ENCODE assay signal across 11 mouse cellular contexts in the genomic region with DNA sequence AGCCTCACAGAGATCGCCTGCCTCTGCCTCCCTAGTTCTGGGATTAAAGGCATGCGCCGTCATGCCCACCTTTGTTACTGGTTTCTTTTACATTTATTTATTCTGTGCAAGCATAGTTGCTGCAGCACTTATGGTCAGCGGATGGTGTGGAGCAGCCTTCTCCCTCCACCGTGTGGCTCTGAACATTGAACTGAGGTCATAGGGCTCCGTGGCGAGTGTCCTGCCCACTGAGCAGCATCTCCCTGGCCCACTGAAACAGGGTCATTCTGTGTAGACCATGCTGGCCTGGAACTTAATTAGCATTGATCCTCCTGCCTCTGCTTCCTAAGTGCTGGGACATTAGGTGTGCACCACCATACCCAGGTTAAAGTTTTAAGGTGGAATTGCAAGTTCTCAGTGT. TPM values are rescaled to one million over a fixed set of nuclear protein-coding genes. Genes with fewer than 3 reads are reported as not detected.
DNase-seq lines count a peak whose midpoint lies in the region; ATAC-seq and TF ChIP-seq lines count a peak whose summit lies in the region.
"Had no signal": no experiment of that assay in that cellular context is flagged by ENCODE, and none has a peak within 500 bp of the region (broad histone marks: within the 10 kb centered on the region; RNA-seq: fewer than 3 reads in every experiment).

No protein-coding gene starts in this region.

- ATAC-seq in hindbrain, embryonic 14.5 days (ENCODE audit: low FRiP score) = no peak
- ATAC-seq in midbrain, embryonic 11.5 days (ENCODE audit: low FRiP score) = no peak
- no peak for ATAC-seq in limb, embryonic 13.5 days (ENCODE audit: low FRiP score, low read depth)
- ATAC-seq: midbrain, embryonic 15.5 days had no signal

- H3K4me2 ChIP-seq in hindbrain, embryonic 14.5 days (replicated peaks) = no peak overlapping the region
- no peak overlapping the region; the same call in 1 of the 2 replicates for H3K4me2 ChIP-seq in midbrain, embryonic 11.5 days
- 0 out of 2 replicates have a peak overlapping the region, but pooled peaks have one; percentile 88 for H3K4me2 ChIP-seq in limb, embryonic 13.5 days (replicated peaks)

- no peaks in the 10 kb centered on the region for H3K27me3 ChIP-seq in hindbrain, embryonic 10.5 days (ENCODE audit: insufficient read depth, poor library complexity, severe bottlenecking)
- H3K27me3 ChIP-seq in hindbrain, embryonic 14.5 days (ENCODE audit: control insufficient read depth, insufficient read depth, low read length) = no peaks in the 10 kb centered on the region
- no peaks in the 10 kb centered on the region for H3K27me3 ChIP-seq in midbrain, embryonic 10.5 days (ENCODE audit: low read depth, poor library complexity, severe bottlenecking)
- no peaks in the 10 kb centered on the region for H3K27me3 ChIP-seq in midbrain, embryonic 11.5 days (ENCODE audit: control insufficient read depth, insufficient read depth, low read length)
- H3K27me3 ChIP-seq in limb, embryonic 13.5 days = no peaks in the 10 kb centered on the region
- no peaks in the 10 kb centered on the region for H3K27me3 ChIP-seq in small intestine, adult 2 months (ENCODE audit: control insufficient read depth, insufficient read depth, low read length)
- H3K27me3 ChIP-seq: midbrain, embryonic 15.5 days had no signal

- H3K36me3 ChIP-seq in hindbrain, embryonic 10.5 days = peaks cover 65% of the 10 kb centered on the region
- H3K36me3 ChIP-seq in hindbrain, embryonic 14.5 days (replicated peaks; ENCODE audit: control insufficient read depth, insufficient read depth) = peaks cover 49% of the 10 kb centered on the region
- peaks cover 67% of the 10 kb centered on the region for H3K36me3 ChIP-seq in midbrain, embryonic 10.5 days
- H3K36me3 ChIP-seq in midbrain, embryonic 11.5 days (ENCODE audit: control insufficient read depth, insufficient read depth, low read length) = peaks cover 15% of the 10 kb centered on the region
- H3K36me3 ChIP-seq in limb, embryonic 13.5 days = peaks cover 64% of the 10 kb centered on the region
- H3K36me3 ChIP-seq in small intestine, adult 2 months (ENCODE audit: control insufficient read depth, insufficient read depth, low read length) = peaks cover 46% of the 10 kb centered on the region

- no peak for TF ChIP-seq CTCF in small intestine, adult 2 months (IDR thresholded peaks at IDR 0.05; ENCODE audit: extremely low read depth, insufficient read length, insufficient replicate concordance, low read depth, low read length)

- peaks cover 49% of the 10 kb centered on the region for H3K4me1 ChIP-seq in hindbrain, embryonic 10.5 days (replicated peaks)
- H3K4me1 ChIP-seq in hindbrain, embryonic 14.5 days (replicated peaks; ENCODE audit: control insufficient read depth, insufficient read depth, low read length) = peaks cover 34% of the 10 kb centered on the region
- peaks cover 40% of the 10 kb centered on the region for H3K4me1 ChIP-seq in midbrain, embryonic 10.5 days
- H3K4me1 ChIP-seq in midbrain, embryonic 11.5 days (ENCODE audit: control insufficient read depth, insufficient read depth, low read length) = peaks cover 23% of the 10 kb centered on the region
- H3K4me1 ChIP-seq in limb, embryonic 13.5 days = peaks cover 34% of the 10 kb centered on the region
- peaks cover 30% of the 10 kb centered on the region for H3K4me1 ChIP-seq in small intestine, adult 2 months (ENCODE audit: control insufficient read depth, insufficient read depth, insufficient read length, low read length)

- no peak overlapping the region for H3K9ac ChIP-seq in hindbrain, embryonic 14.5 days
- H3K9ac ChIP-seq in midbrain, embryonic 11.5 days (ENCODE audit: low read length) = no peak overlapping the region
- no peak overlapping the region; the same call in 1 of the 2 replicates for H3K9ac ChIP-seq in limb, embryonic 13.5 days
- H3K9ac ChIP-seq: midbrain, embryonic 15.5 days had no signal

- DNase-seq in hindbrain, embryonic 10.5 days (ENCODE audit: low spot score) = no peak
- no peak for DNase-seq in hindbrain, embryonic 14.5 days (ENCODE audit: low spot score)
- DNase-seq in midbrain, embryonic 10.5 days (ENCODE audit: low spot score) = no peak
- no peak for DNase-seq in midbrain, embryonic 11.5 days (ENCODE audit: low spot score, missing footprints)
- DNase-seq in lung, adult 18-20 months = no peak
- DNase-seq: adrenal gland, postnatal 10 days; lung, postnatal 10 days; spleen, adult 18-20 months had no signal

- H3K27ac ChIP-seq in hindbrain, embryonic 10.5 days = peak overlapping the region; percentile 23; the same call in 1 of the 2 replicates
- H3K27ac ChIP-seq in hindbrain, embryonic 14.5 days = no peak overlapping the region
- no peak overlapping the region for H3K27ac ChIP-seq in midbrain, embryonic 10.5 days (replicated peaks)
- H3K27ac ChIP-seq in midbrain, embryonic 11.5 days (ENCODE audit: low read depth, low read length) = no peak overlapping the region
- no peak overlapping the region for H3K27ac ChIP-seq in limb, embryonic 13.5 days
- H3K27ac ChIP-seq in small intestine, adult 2 months (ENCODE audit: insufficient read depth, low read depth, low read length) = peak overlapping the region; percentile 3; the same call in 1 of the 2 replicates
- H3K27ac ChIP-seq: midbrain, embryonic 15.5 days had no signal

- 88% methylated on average over 7 of the region's 7 CpGs for WGBS in hindbrain, embryonic 10.5 days
- 92% methylated on average over 7 of the region's 7 CpGs for WGBS in hindbrain, embryonic 14.5 days
- WGBS in midbrain, embryonic 10.5 days = 91% methylated on average over 7 of the region's 7 CpGs
- WGBS in midbrain, embryonic 11.5 days = 91% methylated on average over 7 of the region's 7 CpGs
- WGBS in limb, embryonic 13.5 days = 91% methylated on average over 7 of the region's 7 CpGs
- WGBS in small intestine, adult 2 months = 83% methylated on average over 7 of the region's 7 CpGs

- H3K4me3 ChIP-seq in hindbrain, embryonic 10.5 days = peak overlapping the region; percentile 6; the same call in 1 of the 2 replicates
- no peak overlapping the region for H3K4me3 ChIP-seq in hindbrain, embryonic 14.5 days (replicated peaks; ENCODE audit: low read length)
- 0 out of 2 replicates have a peak overlapping the region, but pooled peaks have one; percentile 5 for H3K4me3 ChIP-seq in midbrain, embryonic 10.5 days
- no peak overlapping the region for H3K4me3 ChIP-seq in midbrain, embryonic 11.5 days (ENCODE audit: low read depth, low read length)
- H3K4me3 ChIP-seq in limb, embryonic 13.5 days = no peak overlapping the region
- H3K4me3 ChIP-seq in small intestine, adult 2 months (ENCODE audit: low read depth, low read length) = no peak overlapping the region
- H3K4me3 ChIP-seq: midbrain, embryonic 15.5 days had no signal

- no peaks in the 10 kb centered on the region for H3K9me3 ChIP-seq in hindbrain, embryonic 10.5 days
- H3K9me3 ChIP-seq in hindbrain, embryonic 14.5 days (ENCODE audit: control insufficient read depth, low read length) = no peaks in the 10 kb centered on the region
- no peaks in the 10 kb centered on the region for H3K9me3 ChIP-seq in midbrain, embryonic 10.5 days (replicated peaks)
- H3K9me3 ChIP-seq in midbrain, embryonic 11.5 days (ENCODE audit: control insufficient read depth, low read length) = no peaks in the 10 kb centered on the region
- no peaks in the 10 kb centered on the region for H3K9me3 ChIP-seq in limb, embryonic 13.5 days
- H3K9me3 ChIP-seq: midbrain, embryonic 15.5 days had no signal

- TF ChIP-seq POLR2A in small intestine, adult 2 months (IDR thresholded peaks at IDR 0.05; ENCODE audit: low read depth, low read length) = no peak

RNA-seq across cellular contexts. Expression of gene Ehd1, which starts 4.0 kb away (rescaled TPM):
- polyA plus RNA-seq in hindbrain, embryonic 10.5 days (2016; fragmentation: Nextera tagmentation; extraction: Ambion mirVana) = 87.8 and 103 TPM in 2 replicates
- polyA plus RNA-seq in hindbrain, embryonic 14.5 days (2014; fragmentation: Nextera tagmentation; extraction: Ambion mirVana) = 80.0 and 84.9 TPM in 2 replicates
- polyA plus RNA-seq in midbrain, embryonic 10.5 days (2016; fragmentation: Nextera tagmentation; extraction: Ambion mirVana) = 81.6 and 93.5 TPM in 2 replicates
- 64.1 and 68.2 TPM in 2 replicates for polyA plus RNA-seq in midbrain, embryonic 11.5 days (2014; fragmentation: Nextera tagmentation; extraction: Ambion mirVana)
- 73.1 and 82.9 TPM in 2 replicates for polyA plus RNA-seq in limb, embryonic 13.5 days (2015; fragmentation: Nextera tagmentation; extraction: Ambion mirVana)
- 315 and 714 TPM in 2 replicates for polyA plus RNA-seq in small intestine, adult 2 months (2012; rRNA removed)

RNA-seq across cellular contexts. Expression of gene Cdc42bpg, which starts 25.7 kb away (rescaled TPM):
- 0.29 and 0.37 TPM in 2 replicates for polyA plus RNA-seq in hindbrain, embryonic 10.5 days (2016; fragmentation: Nextera tagmentation; extraction: Ambion mirVana)
- polyA plus RNA-seq in hindbrain, embryonic 14.5 days (2014; fragmentation: Nextera tagmentation; extraction: Ambion mirVana) = 0.56 and 0.63 TPM in 2 replicates
- 0.11 and 0.15 TPM in 2 replicates for polyA plus RNA-seq in midbrain, embryonic 10.5 days (2016; fragmentation: Nextera tagmentation; extraction: Ambion mirVana)
- 0.23 and 0.42 TPM in 2 replicates for polyA plus RNA-seq in midbrain, embryonic 11.5 days (2014; fragmentation: Nextera tagmentation; extraction: Ambion mirVana)
- 0.52 and 0.70 TPM in 2 replicates for polyA plus RNA-seq in limb, embryonic 13.5 days (2015; fragmentation: Nextera tagmentation; extraction: Ambion mirVana)
- polyA plus RNA-seq in small intestine, adult 2 months (2012; rRNA removed) = 26.0 and 53.2 TPM in 2 replicates

RNA-seq across cellular contexts. Expression of gene Atg2a, which starts 39.1 kb away (rescaled TPM):
- polyA plus RNA-seq in hindbrain, embryonic 10.5 days (2016; fragmentation: Nextera tagmentation; extraction: Ambion mirVana) = 10.3 and 14.9 TPM in 2 replicates
- 14.5 and 14.8 TPM in 2 replicates for polyA plus RNA-seq in hindbrain, embryonic 14.5 days (2014; fragmentation: Nextera tagmentation; extraction: Ambion mirVana)
- polyA plus RNA-seq in midbrain, embryonic 10.5 days (2016; fragmentation: Nextera tagmentation; extraction: Ambion mirVana) = 10.1 and 13.4 TPM in 2 replicates
- polyA plus RNA-seq in midbrain, embryonic 11.5 days (2014; fragmentation: Nextera tagmentation; extraction: Ambion mirVana) = 7.1 and 8.1 TPM in 2 replicates
- polyA plus RNA-seq in limb, embryonic 13.5 days (2015; fragmentation: Nextera tagmentation; extraction: Ambion mirVana) = 8.6 and 10.7 TPM in 2 replicates
- polyA plus RNA-seq in small intestine, adult 2 months (2012; rRNA removed) = 37.0 and 68.8 TPM in 2 replicates

RNA-seq across cellular contexts. Expression of gene Ppp2r5b, which starts 44.9 kb away (rescaled TPM):
- polyA plus RNA-seq in hindbrain, embryonic 10.5 days (2016; fragmentation: Nextera tagmentation; extraction: Ambion mirVana) = 37.8 and 53.8 TPM in 2 replicates
- 140 and 158 TPM in 2 replicates for polyA plus RNA-seq in hindbrain, embryonic 14.5 days (2014; fragmentation: Nextera tagmentation; extraction: Ambion mirVana)
- polyA plus RNA-seq in midbrain, embryonic 10.5 days (2016; fragmentation: Nextera tagmentation; extraction: Ambion mirVana) = 31.7 and 42.8 TPM in 2 replicates
- polyA plus RNA-seq in midbrain, embryonic 11.5 days (2014; fragmentation: Nextera tagmentation; extraction: Ambion mirVana) = 39.1 and 41.0 TPM in 2 replicates
- 23.9 and 29.0 TPM in 2 replicates for polyA plus RNA-seq in limb, embryonic 13.5 days (2015; fragmentation: Nextera tagmentation; extraction: Ambion mirVana)
- polyA plus RNA-seq in small intestine, adult 2 months (2012; rRNA removed) = 64.2 and 112 TPM in 2 replicates

RNA-seq across cellular contexts. Expression of gene Men1, which starts 54.2 kb away (rescaled TPM):
- 125 and 129 TPM in 2 replicates for polyA plus RNA-seq in hindbrain, embryonic 10.5 days (2016; fragmentation: Nextera tagmentation; extraction: Ambion mirVana)
- polyA plus RNA-seq in hindbrain, embryonic 14.5 days (2014; fragmentation: Nextera tagmentation; extraction: Ambion mirVana) = 46.7 and 51.5 TPM in 2 replicates
- polyA plus RNA-seq in midbrain, embryonic 10.5 days (2016; fragmentation: Nextera tagmentation; extraction: Ambion mirVana) = 124 and 128 TPM in 2 replicates
- polyA plus RNA-seq in midbrain, embryonic 11.5 days (2014; fragmentation: Nextera tagmentation; extraction: Ambion mirVana) = 51.2 and 54.7 TPM in 2 replicates
- 88.7 and 97.6 TPM in 2 replicates for polyA plus RNA-seq in limb, embryonic 13.5 days (2015; fragmentation: Nextera tagmentation; extraction: Ambion mirVana)
- 23.6 and 38.5 TPM in 2 replicates for polyA plus RNA-seq in small intestine, adult 2 months (2012; rRNA removed)

Comparison
In these comparisons a context has a peak if more than half of its experiments do, and no peak if none do; other contexts are left out.
1. H3K27ac ChIP-seq: peak in hindbrain, embryonic 10.5 days (single experiment) and small intestine, adult 2 months (single experiment); none in hindbrain, embryonic 14.5 days (single experiment), midbrain, embryonic 10.5 days (single experiment), midbrain, embryonic 11.5 days (single experiment) and limb, embryonic 13.5 days (single experiment).
2. H3K4me3 ChIP-seq: peak in hindbrain, embryonic 10.5 days (single experiment) and midbrain, embryonic 10.5 days (single experiment); none in hindbrain, embryonic 14.5 days (single experiment), midbrain, embryonic 11.5 days (single experiment), limb, embryonic 13.5 days (single experiment) and small intestine, adult 2 months (single experiment).
3. RNA of gene Cdc42bpg, which starts 25.7 kb away (polyA plus RNA-seq): 26.0 to 53.2 TPM in small intestine, adult 2 months; 0.52 to 0.70 TPM in limb, embryonic 13.5 days, 0.56 to 0.63 TPM in hindbrain, embryonic 14.5 days, 0.23 to 0.42 TPM in midbrain, embryonic 11.5 days, 0.29 to 0.37 TPM in hindbrain, embryonic 10.5 days and 0.11 to 0.15 TPM in midbrain, embryonic 10.5 days; every median in the first group is over 10 times any median in the second.